Mouse (Mus musculus): ENCODE data around the gene Gng7. TPM values are rescaled to one million over a fixed set of nuclear protein-coding genes. Genes with fewer than 3 reads are reported as not detected.

Gene Gng7
- polyA plus RNA-seq, 1 experiment from 2014 or later = 4.8 TPM

- H3K4me1 ChIP-seq (ENCODE audit: control insufficient read depth, insufficient read depth, low read length) = peaks cover 18% of the 10 kb centered on the region
- WGBS = 85% methylated on average over 8 of the region's 8 CpGs
- H3K36me3 ChIP-seq (ENCODE audit: control insufficient read depth, insufficient read depth, low read length) = no peaks in the 10 kb centered on the region
These were observed 44.6 kb downstream of the Gng7 start for GRCm38 (mm10) chr10:80970159-80970558.

GRCm38 (mm10) chr10:80969298-80969697 lies 45.4 kb downstream of the Gng7 start:
- no peak overlapping the region for H3K9ac ChIP-seq (ENCODE audit: low read depth, low read length)
- H3K36me3 ChIP-seq (ENCODE audit: control insufficient read depth, insufficient read depth, low read length) = no peaks in the 10 kb centered on the region
- no peak overlapping the region for H3K4me3 ChIP-seq (ENCODE audit: low read length)
- peaks cover 18% of the 10 kb centered on the region for H3K4me1 ChIP-seq (ENCODE audit: control insufficient read depth, insufficient read depth, low read length)
- no peak overlapping the region for H3K4me2 ChIP-seq (replicated peaks; ENCODE audit: low read depth, low read length)
- no peak for ATAC-seq (ENCODE audit: low FRiP score, low TSS enrichment)
- H3K9me3 ChIP-seq (ENCODE audit: control insufficient read depth, low read length) = no peaks in the 10 kb centered on the region; the same call in 1 of the 2 replicates
- H3K27me3 ChIP-seq (ENCODE audit: control insufficient read depth, insufficient read depth, low read length) = no peaks in the 10 kb centered on the region
- H3K27ac ChIP-seq (ENCODE audit: low read depth, low read length) = no peak overlapping the region
- WGBS = 80% methylated on average over 3 of the region's 3 CpGs

More at GRCm38 (mm10) chr10:80970159-80970558, 44.6 kb downstream of the Gng7 start:
- Histone ChIP-seq H3K4me3 (ENCODE audit: low read length) (no peak overlapping the region), H3K9ac (ENCODE audit: low read depth, low read length) (no peak overlapping the region), H3K9me3 (ENCODE audit: control insufficient read depth, low read length) (no peaks in the 10 kb centered on the region; the same call in 1 of the 2 replicates), H3K4me2 (replicated peaks; ENCODE audit: low read depth, low read length) (no peak overlapping the region), H3K27ac (ENCODE audit: low read depth, low read length) (no peak overlapping the region), H3K27me3 (ENCODE audit: control insufficient read depth, insufficient read depth, low read length) (no peaks in the 10 kb centered on the region)
- no peak for ATAC-seq (ENCODE audit: low FRiP score, low TSS enrichment)

- H3K27ac ChIP-seq (ENCODE audit: low read depth, low read length) = no peak overlapping the region
- H3K9ac ChIP-seq (ENCODE audit: low read depth, low read length) = no peak overlapping the region
- H3K4me3 ChIP-seq (ENCODE audit: low read length) = no peak overlapping the region
- no peak for ATAC-seq (ENCODE audit: low FRiP score, low TSS enrichment)
- 81% methylated on average over 4 of the region's 4 CpGs for WGBS
- H3K9me3 ChIP-seq (ENCODE audit: control insufficient read depth, low read length) = no peaks in the 10 kb centered on the region; the same call in 1 of the 2 replicates
- no peak overlapping the region for H3K4me2 ChIP-seq (replicated peaks; ENCODE audit: low read depth, low read length)
- H3K4me1 ChIP-seq (ENCODE audit: control insufficient read depth, insufficient read depth, low read length) = peaks cover 21% of the 10 kb centered on the region
- H3K36me3 ChIP-seq (ENCODE audit: control insufficient read depth, insufficient read depth, low read length) = no peaks in the 10 kb centered on the region
- no peaks in the 10 kb centered on the region for H3K27me3 ChIP-seq (ENCODE audit: control insufficient read depth, insufficient read depth, low read length)
These were observed 46.6 kb downstream of the Gng7 start for GRCm38 (mm10) chr10:80968106-80968505.

GRCm38 (mm10) chr10:80967101-80967656 lies 47.6 kb downstream of the Gng7 start:
- WGBS = 63% methylated on average over 3 of the region's 3 CpGs
- no peaks in the 10 kb centered on the region for H3K27me3 ChIP-seq (ENCODE audit: control insufficient read depth, insufficient read depth, low read length)
- H3K36me3 ChIP-seq (ENCODE audit: control insufficient read depth, insufficient read depth, low read length) = no peaks in the 10 kb centered on the region
- no peaks in the 10 kb centered on the region; the same call in 1 of the 2 replicates for H3K9me3 ChIP-seq (ENCODE audit: control insufficient read depth, low read length)
- H3K4me2 ChIP-seq (replicated peaks; ENCODE audit: low read depth, low read length) = no peak overlapping the region
- no peak overlapping the region for H3K27ac ChIP-seq (ENCODE audit: low read depth, low read length)
- no peak overlapping the region for H3K4me3 ChIP-seq (ENCODE audit: low read length)
- H3K4me1 ChIP-seq (ENCODE audit: control insufficient read depth, insufficient read depth, low read length) = peaks cover 12% of the 10 kb centered on the region
- no peak overlapping the region for H3K9ac ChIP-seq (ENCODE audit: low read depth, low read length)
- ATAC-seq (ENCODE audit: low FRiP score, low TSS enrichment) = no peak

- no peak for ATAC-seq (ENCODE audit: low FRiP score, low TSS enrichment)
- Histone ChIP-seq H3K27ac (ENCODE audit: low read depth, low read length) (no peak overlapping the region), H3K9ac (ENCODE audit: low read depth, low read length) (no peak overlapping the region), H3K4me2 (replicated peaks; ENCODE audit: low read depth, low read length) (no peak overlapping the region), H3K27me3 (ENCODE audit: control insufficient read depth, insufficient read depth, low read length) (no peaks in the 10 kb centered on the region), H3K9me3 (ENCODE audit: control insufficient read depth, low read length) (no peaks in the 10 kb centered on the region; the same call in 1 of the 2 replicates), H3K36me3 (ENCODE audit: control insufficient read depth, insufficient read depth, low read length) (no peaks in the 10 kb centered on the region), H3K4me3 (ENCODE audit: low read length) (no peak overlapping the region), H3K4me1 (ENCODE audit: control insufficient read depth, insufficient read depth, low read length) (peaks cover 12% of the 10 kb centered on the region)
- WGBS = 26% methylated on average over 12 of the region's 12 CpGs
These were observed 48.4 kb downstream of the Gng7 start for GRCm38 (mm10) chr10:80966296-80966695.

GRCm38 (mm10) chr10:80963031-80963975 lies 51.4 kb downstream of the Gng7 start:
- H3K27ac ChIP-seq (ENCODE audit: low read depth, low read length) = no peak overlapping the region
- no peaks in the 10 kb centered on the region for H3K9me3 ChIP-seq (ENCODE audit: control insufficient read depth, low read length)
- no peak for ATAC-seq (ENCODE audit: low FRiP score, low TSS enrichment)
- no peak overlapping the region for H3K9ac ChIP-seq (ENCODE audit: low read depth, low read length)
- 52% methylated on average over 12 of the region's 12 CpGs for WGBS
- H3K4me1 ChIP-seq (ENCODE audit: control insufficient read depth, insufficient read depth, low read length) = peaks cover 24% of the 10 kb centered on the region
- no peak overlapping the region for H3K4me2 ChIP-seq (replicated peaks; ENCODE audit: low read depth, low read length)
- no peak overlapping the region for H3K4me3 ChIP-seq (ENCODE audit: low read length)
- H3K36me3 ChIP-seq (ENCODE audit: control insufficient read depth, insufficient read depth, low read length) = no peaks in the 10 kb centered on the region
- H3K27me3 ChIP-seq (ENCODE audit: control insufficient read depth, insufficient read depth, low read length) = no peaks in the 10 kb centered on the region

- ATAC-seq (ENCODE audit: low FRiP score, low TSS enrichment) = no peak
- Histone ChIP-seq H3K4me2 (replicated peaks; ENCODE audit: low read depth, low read length) (no peak overlapping the region), H3K27ac (ENCODE audit: low read depth, low read length) (no peak overlapping the region), H3K36me3 (ENCODE audit: control insufficient read depth, insufficient read depth, low read length) (no peaks in the 10 kb centered on the region), H3K9ac (ENCODE audit: low read depth, low read length) (no peak overlapping the region), H3K27me3 (ENCODE audit: control insufficient read depth, insufficient read depth, low read length) (no peaks in the 10 kb centered on the region), H3K4me3 (ENCODE audit: low read length) (no peak overlapping the region), H3K4me1 (ENCODE audit: control insufficient read depth, insufficient read depth, low read length) (peaks cover 24% of the 10 kb centered on the region), H3K9me3 (ENCODE audit: control insufficient read depth, low read length) (no peaks in the 10 kb centered on the region)
- 77% methylated on average over 5 of the region's 5 CpGs for WGBS
These were observed 52.2 kb downstream of the Gng7 start for GRCm38 (mm10) chr10:80962585-80962984.

GRCm38 (mm10) chr10:80962051-80962472 lies 52.7 kb downstream of the Gng7 start:
- no peaks in the 10 kb centered on the region for H3K27me3 ChIP-seq (ENCODE audit: control insufficient read depth, insufficient read depth, low read length)
- H3K9me3 ChIP-seq (ENCODE audit: control insufficient read depth, low read length) = no peaks in the 10 kb centered on the region
- peaks cover 24% of the 10 kb centered on the region for H3K4me1 ChIP-seq (ENCODE audit: control insufficient read depth, insufficient read depth, low read length)
- ATAC-seq (ENCODE audit: low FRiP score, low TSS enrichment) = no peak
- no peaks in the 10 kb centered on the region for H3K36me3 ChIP-seq (ENCODE audit: control insufficient read depth, insufficient read depth, low read length)
- no peak overlapping the region for H3K4me3 ChIP-seq (ENCODE audit: low read length)
- H3K4me2 ChIP-seq (replicated peaks; ENCODE audit: low read depth, low read length) = no peak overlapping the region
- H3K9ac ChIP-seq (ENCODE audit: low read depth, low read length) = no peak overlapping the region
- H3K27ac ChIP-seq (ENCODE audit: low read depth, low read length) = peak overlapping the region; percentile 87
- WGBS = 50% methylated on average over 10 of the region's 10 CpGs
